8 mouse cellular contexts compared by ENCODE assay signal in genomic region chr3:95995802-95996428, GRCm38 (mm10). TPM values are rescaled to one million over a fixed set of nuclear protein-coding genes. Genes with fewer than 3 reads are reported as not detected.
A peak's percentile ranks its signal among the peaks of the same experiment; 100 is the strongest.
DNase-seq lines count a peak whose midpoint lies in the region; ATAC-seq and TF ChIP-seq lines count a peak whose summit lies in the region.

Gene Plekho1, minus strand, starts transcription at chr3:95996001.

- no peak for TF ChIP-seq EP300 in MEL (IDR thresholded peaks at IDR 0.05; ENCODE audit: low read depth in 1 of 2, low read length in 2 of 2)

- TF ChIP-seq POLR2A in MEL (IDR thresholded peaks at IDR 0.05; ENCODE audit: control insufficient read depth in 1 of 2, insufficient read depth in 1 of 2, low read depth in 1 of 2, low read length in 2 of 2, poor library complexity in 1 of 2), result peak in 1 of 2 experiments; percentile 61; a peak in 2 of 4 replicates

- H3K4me3 ChIP-seq in MEL (ENCODE audit: control insufficient read depth in 1 of 2, insufficient read depth in 1 of 2, low read depth in 2 of 2, low read length in 2 of 2), result peak within 1 kb of the TSS; percentile 72 to 77
- H3K4me3 ChIP-seq in forebrain, postnatal 0 days (ENCODE audit: low read depth, low read length), result peak within 1 kb of the TSS; percentile 91

- peak; percentile 67 for DNase-seq in MEL (ENCODE audit: low read depth, low spot score)
- peak; percentile 68 for DNase-seq in cerebellum, adult 11 months
- DNase-seq in forebrain, postnatal 0 days, result peak; percentile 74
- DNase-seq in layer of hippocampus, postnatal 14 days (ENCODE audit: low spot score in 2 of 2), result peak; percentile 59 to 69
- peak; percentile 64 for DNase-seq in lung, postnatal 25 days (ENCODE audit: low spot score)
- DNase-seq in retina, postnatal 1 day, result peak; percentile 76
- no peak for DNase-seq in c-Kit-positive CD71-positive TER-119-positive erythroid progenitor cells, embryonic 14.5 days (ENCODE audit: low spot score)

- H3K4me2 ChIP-seq in forebrain, postnatal 0 days (ENCODE audit: low read depth), result peak within 1 kb of the TSS; percentile 72

- H3K27me3 ChIP-seq in MEL (ENCODE audit: control insufficient read depth in 1 of 2, insufficient read depth in 2 of 2, low read length in 2 of 2), result no peaks in the 10 kb centered on the region
- H3K27me3 ChIP-seq in forebrain, postnatal 0 days (ENCODE audit: insufficient read depth, low read length), result no peaks in the 10 kb centered on the region

- H3K4me1 ChIP-seq in MEL (ENCODE audit: control insufficient read depth in 1 of 2, insufficient read depth in 2 of 2, low read length in 2 of 2), result peaks cover 11 to 22% of the 10 kb centered on the region in 2 experiments
- H3K4me1 ChIP-seq in forebrain, postnatal 0 days (ENCODE audit: insufficient read depth), result peaks cover 17% of the 10 kb centered on the region

- peak within 1 kb of the TSS; percentile 80 for H3K9ac ChIP-seq in MEL (ENCODE audit: control insufficient read depth, low read depth, low read length, poor library complexity, severe bottlenecking)
- peak within 1 kb of the TSS; percentile 97 for H3K9ac ChIP-seq in forebrain, postnatal 0 days

- no peak for TF ChIP-seq RAD21 in MEL (IDR thresholded peaks at IDR 0.05; ENCODE audit: low read depth, low read length)

- peaks cover 0 to 14% of the 10 kb centered on the region in 2 experiments; a peak in 2 of 4 replicates for H3K36me3 ChIP-seq in MEL (ENCODE audit: control insufficient read depth in 1 of 2, insufficient read depth in 2 of 2, low read length in 2 of 2)
- H3K36me3 ChIP-seq in forebrain, postnatal 0 days (ENCODE audit: insufficient read depth), result peaks cover 15% of the 10 kb centered on the region

- TF ChIP-seq CTCF in MEL (IDR thresholded peaks at IDR 0.05 in 2 of 3, conservative IDR thresholded peaks at IDR 0.05 in 1 of 3; ENCODE audit: control insufficient read depth in 1 of 3, insufficient read depth in 1 of 3, low read depth in 2 of 3, low read length in 3 of 3, poor library complexity in 1 of 3, severe bottlenecking in 1 of 3), result no peak
- TF ChIP-seq CTCF in forebrain, postnatal 0 days (IDR thresholded peaks at IDR 0.05; ENCODE audit: low read depth), result peak; percentile 22

- H3K27ac ChIP-seq in MEL (ENCODE audit: control insufficient read depth, low read depth, low read length), result peak within 1 kb of the TSS; percentile 6; the same call in 1 of the 2 replicates
- H3K27ac ChIP-seq in forebrain, postnatal 0 days (ENCODE audit: low read depth, low read length), result peak within 1 kb of the TSS; percentile 99

- ATAC-seq in forebrain, postnatal 0 days, result peak; percentile 70
- peak in 1 of 2 experiments; percentile 32; a peak in 1 of 4 replicates for ATAC-seq in hematopoietic stem cell, adult 5-6 weeks (replicated peaks in 1 of 2; ENCODE audit: insufficient read depth in 1 of 2, low FRiP score in 2 of 2, low TSS enrichment in 1 of 2, low read depth in 1 of 2, poor library complexity in 2 of 2, severe bottlenecking in 2 of 2)

- H3K79me2 ChIP-seq in MEL (ENCODE audit: control insufficient read depth, insufficient read depth, low read length, poor library complexity), result peaks cover 3% of the 10 kb centered on the region; the same call in 1 of the 2 replicates

- H3K9me3 ChIP-seq in MEL (replicated peaks; ENCODE audit: insufficient read depth, low read length), result no peaks in the 10 kb centered on the region
- H3K9me3 ChIP-seq in forebrain, postnatal 0 days (ENCODE audit: low read length), result no peaks in the 10 kb centered on the region

- WGBS in forebrain, postnatal 0 days, result under 1% methylated on average over 75 of the region's 84 CpGs

TF ChIP-seq in MEL, 35 proteins besides CTCF, POLR2A, EP300 and RAD21:
- TF ChIP-seq BHLHE40 (IDR thresholded peaks at IDR 0.05; ENCODE audit: borderline replicate concordance, low read depth, low read length) (no peak), ZKSCAN1 (IDR thresholded peaks at IDR 0.05; ENCODE audit: low read depth, low read length) (no peak), JUND (IDR thresholded peaks at IDR 0.05; ENCODE audit: low read depth, low read length) (no peak), MAFK (IDR thresholded peaks at IDR 0.05; ENCODE audit: borderline replicate concordance, low read depth, low read length) (no peak), POLR2AphosphoS2 (IDR thresholded peaks at IDR 0.05; ENCODE audit: low read length) (no peak), KAT2A (conservative IDR thresholded peaks at IDR 0.05; ENCODE audit: low read depth, low read length) (no peak), ZNF384 (IDR thresholded peaks at IDR 0.05; ENCODE audit: low read depth, low read length) (no peak), SMC3 (IDR thresholded peaks at IDR 0.05; ENCODE audit: low read depth, low read length) (no peak), USF2 (IDR thresholded peaks at IDR 0.05; ENCODE audit: borderline replicate concordance in 1 of 2, insufficient read depth in 1 of 2, low read depth in 1 of 2, low read length in 2 of 2) (no peak), USF1 (IDR thresholded peaks at IDR 0.05; ENCODE audit: low read depth, low read length) (peak; percentile 65), GABPA (IDR thresholded peaks at IDR 0.05; ENCODE audit: low read depth, low read length) (no peak; the same call in 1 of the 2 replicates), SIN3A (IDR thresholded peaks at IDR 0.05; ENCODE audit: low read length) (peak; percentile 62), CHD1 (IDR thresholded peaks at IDR 0.05; ENCODE audit: low read depth, low read length) (no peak), TAL1 (IDR thresholded peaks at IDR 0.05; ENCODE audit: low read length) (no peak), TCF12 (IDR thresholded peaks at IDR 0.05; ENCODE audit: low read depth, low read length) (peak; percentile 35), ZMIZ1 (IDR thresholded peaks at IDR 0.05; ENCODE audit: low read depth, low read length) (no peak), MAZ (IDR thresholded peaks at IDR 0.05; ENCODE audit: low read depth, low read length) (peak; percentile 77; the same call in 1 of the 2 replicates), POLR2AphosphoS5 (IDR thresholded peaks at IDR 0.05; ENCODE audit: borderline replicate concordance, low read depth, low read length) (no peak), TBP (IDR thresholded peaks at IDR 0.05; ENCODE audit: low read depth, low read length) (no peak), MAX (IDR thresholded peaks at IDR 0.05; ENCODE audit: low read length) (no peak), ETS1 (IDR thresholded peaks at IDR 0.05; ENCODE audit: low read depth, low read length) (0 out of 2 replicates have a peak, but pooled peaks have one; percentile 4), ZC3H11A (IDR thresholded peaks at IDR 0.05; ENCODE audit: low read depth, low read length) (no peak), NELFE (IDR thresholded peaks at IDR 0.05; ENCODE audit: low read depth, low read length) (peak; percentile 32; the same call in 1 of the 2 replicates), NRF1 (IDR thresholded peaks at IDR 0.05; ENCODE audit: insufficient read depth, low read depth, low read length, poor library complexity, severe bottlenecking) (0 out of 2 replicates have a peak, but pooled peaks have one; percentile 35), RCOR1 (IDR thresholded peaks at IDR 0.05; ENCODE audit: low read depth, low read length) (0 out of 2 replicates have a peak, but pooled peaks have one; percentile 14), MYC (IDR thresholded peaks at IDR 0.05; ENCODE audit: low read depth, low read length) (0 out of 2 replicates have a peak, but pooled peaks have one; percentile 12), MYB (IDR thresholded peaks at IDR 0.05; ENCODE audit: low read depth, low read length) (no peak), MXI1 (IDR thresholded peaks at IDR 0.05; ENCODE audit: low read depth, low read length) (peak; percentile 41), MEF2A (IDR thresholded peaks at IDR 0.05; ENCODE audit: extremely low read depth, insufficient replicate concordance, low read depth, low read length, poor library complexity, severe bottlenecking) (no peak), UBTF (IDR thresholded peaks at IDR 0.05; ENCODE audit: borderline replicate concordance, insufficient read depth, low read depth, low read length) (peak; percentile 94), ELF1 (IDR thresholded peaks at IDR 0.05; ENCODE audit: low read depth, low read length) (no peak), HCFC1 (IDR thresholded peaks at IDR 0.05; ENCODE audit: low read depth, low read length) (peak; percentile 28), GATA1 (IDR thresholded peaks at IDR 0.05; ENCODE audit: low read depth, low read length) (no peak), E2F4 (IDR thresholded peaks at IDR 0.05; ENCODE audit: borderline replicate concordance, low read depth, low read length) (0 out of 2 replicates have a peak, but pooled peaks have one; percentile 32), CHD2 (IDR thresholded peaks at IDR 0.05; ENCODE audit: low read length) (no peak)

RNA-seq across cellular contexts. Expression of gene Plekho1, which starts in this region (rescaled TPM):
- total RNA-seq in MEL (2012; rRNA removed), result 4.2 and 6.4 TPM in 2 replicates
- polyA plus RNA-seq in MEL (2012; ENCODE audit: insufficient read depth in 1 of 2, insufficient read length in 2 of 2, low read depth in 1 of 2, low replicate concordance in 2 of 2, missing spikeins in 1 of 2), result 10 to 100 TPM in 1 of 2 experiments, not detected in 1; 19.2 TPM
- 93.5 and 135 TPM in 2 replicates for total RNA-seq in forebrain, postnatal 0 days (2014; rRNA removed)
- 51.8 and 60.1 TPM in 2 replicates for polyA plus RNA-seq in forebrain, postnatal 0 days (2015; fragmentation: Nextera tagmentation; extraction: Ambion mirVana)
- 37.5 and 41.6 TPM in 2 replicates for total RNA-seq in hematopoietic stem cell, adult 5-6 weeks (2017)
- 10 to 100 TPM; 43.7 to 44.5 TPM for total RNA-seq in layer of hippocampus, postnatal 14 days (2021)
